Mouse (Mus musculus) liver, adult 2 months (tissue): ENCODE data around the gene Cmtm7.

Experiments
- CTCF ChIP-seq: fragments of 200-500 bp; IDR thresholded peaks from 2 replicates; pipeline ENCODE4 v1.5.1; 2011; ENCODE audit warnings: low read depth, low read length, control low read depth
- POLR2A ChIP-seq: fragments of 200-500 bp; IDR thresholded peaks from 2 replicates; pipeline ENCODE4 v1.6.1; 2011; ENCODE audit warnings: low read length, control low read depth; ENCODE audit not compliant: insufficient read depth; ENCODE audit errors: extremely low read depth

DNA sequence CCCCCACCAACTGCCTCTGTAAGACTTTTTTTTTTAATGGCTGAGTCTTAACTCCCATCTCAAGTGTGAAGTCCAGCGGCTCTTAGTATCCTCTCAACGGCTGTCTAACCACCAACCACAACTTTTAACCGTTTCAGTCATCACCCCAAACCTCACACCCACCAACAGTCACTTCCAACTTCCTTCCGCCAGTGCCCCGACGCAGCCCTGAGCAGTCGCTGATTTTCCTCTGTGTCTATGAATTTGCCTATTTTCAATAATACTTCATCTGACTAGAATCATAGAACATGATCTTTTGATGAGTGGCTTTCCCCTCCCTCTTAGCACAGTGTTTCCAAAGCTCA, 3.6 kb downstream of the Cmtm7 start:
- TF ChIP-seq POLR2A (no peak), CTCF (no peak)
